Mouse (Mus musculus) liver, postnatal 0 days (tissue): ENCODE measurements around the gene Rex1bd. TPM values are rescaled to one million over a fixed set of nuclear protein-coding genes. Genes with fewer than 3 reads are reported as not detected.
A peak's percentile ranks its signal among the peaks of the same experiment; 100 is the strongest.

ENCODE experiments used
- ATAC-seq: fragments of 200-750 bp; cut with Nextera tagmentation; 2 replicates; pipeline ENCODE4 v1.8.0; 2017; ENCODE audit warnings: mild to moderate bottlenecking, moderate library complexity
- DNase-seq: peaks from one replicate; pipeline ENCODE4 v3.0.0-alpha.2; 2016
- H3K27ac ChIP-seq: fragments of 300-500 bp; sonication (generic); 2 replicates; pipeline ENCODE4 v1.5.1; 2014; ENCODE audit warnings: antibody characterized with exemption, moderate library complexity, mild to moderate bottlenecking, low read depth
- H3K27me3 ChIP-seq: fragments of 300-500 bp; sonication (generic); 2 replicates; pipeline ENCODE4 v1.6.1; 2014; ENCODE audit warnings: low read length, control low read depth, mixed read lengths; ENCODE audit not compliant: insufficient read depth
- H3K36me3 ChIP-seq: fragments of 300-500 bp; sonication (generic); replicated peaks from 2 replicates; pipeline ENCODE4 v1.6.1; 2014; ENCODE audit warnings: mild to moderate bottlenecking, control low read depth, low read length, moderate library complexity, mixed read lengths; ENCODE audit not compliant: insufficient read depth
- H3K4me1 ChIP-seq: fragments of 300-500 bp; sonication (generic); 2 replicates; pipeline ENCODE4 v1.6.1; 2014; ENCODE audit warnings: antibody characterized with exemption, mild to moderate bottlenecking, control low read depth; ENCODE audit not compliant: insufficient read depth
- H3K4me2 ChIP-seq: fragments of 300-500 bp; sonication (generic); 2 replicates; pipeline ENCODE4 v1.6.1; 2014; ENCODE audit warnings: low read depth, mild to moderate bottlenecking, low read length, moderate library complexity, mixed read lengths
- H3K4me3 ChIP-seq: fragments of 300-500 bp; sonication (generic); 2 replicates; pipeline ENCODE4 v1.5.1; 2014; ENCODE audit warnings: low read depth, low read length
- H3K9ac ChIP-seq: fragments of 300-500 bp; sonication (generic); replicated peaks from 2 replicates; pipeline ENCODE4 v1.6.1; 2014; ENCODE audit warnings: mild to moderate bottlenecking, moderate library complexity
- H3K9me3 ChIP-seq: fragments of 300-500 bp; sonication (generic); 2 replicates; pipeline ENCODE4 v1.6.1; 2016; ENCODE audit warnings: mild to moderate bottlenecking, control low read depth, low read length, mixed read lengths
- CTCF ChIP-seq: sonication (generic); IDR thresholded peaks from 2 replicates; pipeline ENCODE4 v1.5.1; 2016; ENCODE audit warnings: antibody characterized with exemption, low read depth
- EP300 ChIP-seq: IDR thresholded peaks from 2 replicates; pipeline ENCODE4 v1.6.1; 2016; ENCODE audit warnings: antibody characterized with exemption, low read depth, mild to moderate bottlenecking
- WGBS: fragments of 180-500 bp; shearing (Covaris S2); extraction: QIAGEN DNeasy Blood & Tissue Kit; methylation state at CpG from one replicate; pipeline ENCODE4 v1.1.7; 2014; ENCODE audit not compliant: insufficient replicate concordance; 5-methylcytosine and 5-hydroxymethylcytosine counted together
- polyA plus RNA-seq: library from polyadenylated mRNA; unstranded; fragments of >200 nt; fragmentation: Nextera tagmentation; extraction: Ambion mirVana; gene quantifications from 2 replicates; pipeline ENCODE4 v1.2.1, GENCODE M21; 2015

The Rex1bd gene
- polyA plus RNA-seq, 1 experiment from 2014 or later, result 52.3 TPM

DNA sequence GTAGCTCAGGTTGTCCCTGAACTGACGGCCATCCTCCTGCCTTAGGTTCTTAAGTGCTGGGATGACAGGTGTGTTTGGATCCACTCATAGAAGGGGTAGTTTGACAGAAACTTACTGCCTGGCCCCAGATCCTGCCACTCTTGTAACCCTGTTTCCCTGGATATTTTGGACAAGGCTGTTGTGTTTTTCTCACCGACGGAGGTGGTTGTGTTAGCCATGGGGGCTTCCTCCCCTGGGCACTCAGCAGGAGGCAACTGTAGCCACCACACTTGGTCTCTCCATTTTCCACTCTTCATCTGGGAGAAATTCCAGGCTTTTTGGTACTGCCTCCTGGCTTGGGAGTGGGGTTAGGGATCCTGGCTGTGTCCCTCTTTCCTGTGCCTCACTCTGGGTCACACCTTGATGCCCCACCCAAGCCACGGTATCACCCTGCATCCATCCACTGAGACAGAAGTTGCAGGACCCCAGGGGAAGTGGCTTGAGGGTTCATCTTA is 33.5 kb upstream of the Rex1bd start:
- DNase-seq (no peak), ATAC-seq (no peak)
- Histone ChIP-seq H3K4me2 (peak overlapping the region; percentile 96), H3K36me3 (peaks cover 20% of the 10 kb centered on the region), H3K9ac (peak overlapping the region; percentile 94), H3K27me3 (no peaks in the 10 kb centered on the region), H3K27ac (peak overlapping the region; percentile 99), H3K4me1 (peaks cover 40% of the 10 kb centered on the region), H3K9me3 (no peaks in the 10 kb centered on the region), H3K4me3 (peak overlapping the region; percentile 87)
- TF ChIP-seq CTCF, result no peak
- TF ChIP-seq EP300, result no peak
- WGBS, result under 1% methylated on average over 4 of the region's 4 CpGs

DNA sequence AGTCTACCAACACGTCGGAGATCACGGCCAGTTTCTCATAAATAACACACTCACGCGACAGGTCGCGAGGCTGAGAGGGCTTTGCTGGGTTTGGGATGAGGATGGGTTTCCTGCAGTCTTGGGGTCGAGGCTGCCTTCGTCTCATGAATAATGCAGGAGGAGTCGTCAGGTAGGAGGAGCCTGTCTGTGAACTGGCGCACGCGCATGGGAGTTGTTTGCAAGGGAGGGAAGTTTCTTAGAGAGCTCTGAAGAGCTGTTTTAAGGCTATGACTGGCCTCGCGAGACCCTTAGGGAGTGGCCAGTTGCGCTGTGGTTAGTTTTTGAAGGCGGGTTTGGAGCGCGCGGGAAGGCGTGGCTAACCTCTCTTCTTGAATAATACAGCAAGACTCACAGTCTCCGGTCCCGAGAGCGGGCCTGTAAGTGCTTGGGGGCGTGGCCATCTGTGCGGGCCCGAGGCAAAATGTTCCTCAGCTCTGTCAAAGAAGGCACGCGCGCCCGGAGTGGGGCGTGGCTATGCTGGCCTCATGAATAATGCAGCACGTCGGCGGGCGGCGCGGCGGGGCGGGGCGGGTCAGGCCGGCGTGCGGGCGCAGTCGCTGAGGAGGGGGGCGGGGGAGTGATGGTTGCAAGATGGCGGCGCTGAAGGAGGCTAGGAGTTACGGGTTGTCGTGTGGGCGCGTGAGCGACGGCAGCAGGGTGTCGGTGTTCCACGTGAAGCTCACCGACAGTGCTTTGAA is 32.7 kb upstream of the Rex1bd start, which contains the start of gene Ell:
Gene Ell, plus strand, starts transcription at position 381 of the 737 bp plus-strand sequence.
- Histone ChIP-seq H3K4me2 (peak within 1 kb of the TSS; percentile 96), H3K27ac (peak within 1 kb of the TSS; percentile 99), H3K27me3 (no peaks in the 10 kb centered on the region), H3K36me3 (peaks cover 26% of the 10 kb centered on the region), H3K9me3 (no peaks in the 10 kb centered on the region), H3K9ac (peak within 1 kb of the TSS; percentile 94), H3K4me3 (peak within 1 kb of the TSS; percentile 87), H3K4me1 (peaks cover 32% of the 10 kb centered on the region)
- WGBS, result under 1% methylated on average over 58 of the region's 58 CpGs
- DNase-seq (peak; percentile 100), ATAC-seq (peak; percentile 83)
- 0 out of 2 replicates have a peak, but pooled peaks have one; percentile 8 for TF ChIP-seq EP300
- TF ChIP-seq CTCF, result no peak

DNA sequence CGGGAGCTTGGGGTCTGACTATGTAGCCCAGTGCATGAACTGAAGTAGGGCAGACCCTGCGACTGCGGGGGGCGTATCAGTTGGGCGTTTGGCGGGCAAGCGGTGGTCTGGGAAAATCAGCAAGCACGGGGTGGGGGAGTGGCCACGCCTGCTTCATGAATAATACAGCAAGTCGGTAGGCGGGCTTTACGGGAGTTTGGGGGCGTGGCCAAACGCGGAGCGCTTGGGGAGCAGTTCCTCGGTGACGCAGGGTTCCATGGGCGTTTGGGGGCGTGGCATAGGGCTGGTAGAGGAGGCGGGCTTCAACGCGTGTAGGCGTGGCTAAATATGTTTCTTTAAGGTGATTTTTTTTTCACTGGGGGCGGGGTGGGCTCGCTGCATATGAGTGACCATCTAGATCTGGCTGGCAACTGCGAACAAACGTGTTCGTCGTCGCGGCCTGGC is 32.1 kb upstream of the Rex1bd start:
- Histone ChIP-seq H3K27ac (peak overlapping the region; percentile 99), H3K4me3 (peak overlapping the region; percentile 87), H3K4me1 (peaks cover 28% of the 10 kb centered on the region), H3K9ac (peak overlapping the region; percentile 65), H3K27me3 (no peaks in the 10 kb centered on the region), H3K9me3 (no peaks in the 10 kb centered on the region), H3K4me2 (peak overlapping the region; percentile 96), H3K36me3 (peaks cover 32% of the 10 kb centered on the region)
- under 1% methylated on average over 32 of the region's 32 CpGs for WGBS
- peak; percentile 100 for DNase-seq
- ATAC-seq, result peak; percentile 64
- TF ChIP-seq CTCF (peak; percentile 6; the same call in 1 of the 2 replicates), EP300 (0 out of 2 replicates have a peak, but pooled peaks have one; percentile 18)

DNA sequence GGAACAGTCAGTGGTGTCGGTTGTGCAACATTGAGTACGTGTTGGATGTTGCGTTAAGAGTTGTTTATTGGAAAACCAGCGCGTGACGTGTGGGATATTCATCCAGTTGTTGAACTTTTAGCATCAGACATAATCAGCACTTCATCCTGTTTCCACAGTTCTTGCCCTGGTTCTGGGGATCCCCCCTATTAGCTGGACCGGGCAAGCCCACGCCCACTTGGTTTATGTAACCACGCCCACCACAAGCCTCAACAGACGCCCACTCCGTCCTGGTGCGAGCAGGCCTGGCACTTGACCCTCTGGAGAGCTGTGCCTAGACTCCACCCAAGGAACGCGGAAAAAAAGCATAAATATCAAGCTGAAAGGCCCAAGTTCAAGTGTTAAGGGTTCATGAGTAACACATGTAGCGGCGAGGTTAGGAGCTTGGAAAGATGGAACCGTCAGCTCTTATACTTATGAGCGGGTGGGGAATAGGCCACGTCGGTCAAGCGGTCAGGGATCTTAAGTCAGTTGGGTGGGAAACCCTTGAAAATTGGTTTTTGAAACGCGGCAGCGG is 31.6 kb upstream of the Rex1bd start:
- peak overlapping the region; percentile 96 for H3K4me2 ChIP-seq
- no peak for TF ChIP-seq CTCF
- peak; percentile 76 for TF ChIP-seq EP300
- H3K27me3 ChIP-seq, result no peaks in the 10 kb centered on the region
- H3K9me3 ChIP-seq, result no peaks in the 10 kb centered on the region
- DNase-seq, result peak; percentile 76
- 12% methylated on average over 24 of the region's 24 CpGs for WGBS
- ATAC-seq, result peak; percentile 32
- peak overlapping the region; percentile 87 for H3K4me3 ChIP-seq
- H3K9ac ChIP-seq, result peak overlapping the region; percentile 65
- H3K4me1 ChIP-seq, result peaks cover 23% of the 10 kb centered on the region
- peak overlapping the region; percentile 99 for H3K27ac ChIP-seq
- H3K36me3 ChIP-seq, result peaks cover 34% of the 10 kb centered on the region

DNA sequence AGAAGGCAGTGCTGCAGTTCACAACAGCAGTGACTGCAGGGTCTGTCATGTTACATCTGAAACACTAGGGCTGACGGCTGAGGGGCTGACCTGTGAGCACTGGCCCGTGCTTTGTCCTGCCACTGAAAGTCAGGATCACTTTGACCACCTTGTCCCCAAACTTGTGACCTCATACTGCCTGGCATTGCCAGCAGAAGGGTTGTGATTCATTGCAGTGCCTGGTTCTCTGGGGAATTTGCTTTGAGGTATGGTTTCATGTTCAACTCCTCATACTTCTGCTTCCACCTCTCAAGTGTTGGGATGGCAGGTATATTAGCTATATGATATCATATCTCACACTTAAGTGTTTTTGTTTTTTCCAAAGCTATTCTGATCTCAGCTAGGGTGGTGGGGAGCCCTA is 29.1 kb upstream of the Rex1bd start:
- Histone ChIP-seq H3K27ac (no peak overlapping the region), H3K4me3 (no peak overlapping the region), H3K9me3 (no peaks in the 10 kb centered on the region), H3K4me1 (peaks cover 11% of the 10 kb centered on the region), H3K27me3 (no peaks in the 10 kb centered on the region), H3K9ac (no peak overlapping the region), H3K36me3 (peaks cover 56% of the 10 kb centered on the region), H3K4me2 (no peak overlapping the region)
- DNase-seq (no peak), ATAC-seq (no peak)
- no peak for TF ChIP-seq CTCF
- no peak for TF ChIP-seq EP300
- 82% methylated on average over 2 of the region's 2 CpGs for WGBS

DNA sequence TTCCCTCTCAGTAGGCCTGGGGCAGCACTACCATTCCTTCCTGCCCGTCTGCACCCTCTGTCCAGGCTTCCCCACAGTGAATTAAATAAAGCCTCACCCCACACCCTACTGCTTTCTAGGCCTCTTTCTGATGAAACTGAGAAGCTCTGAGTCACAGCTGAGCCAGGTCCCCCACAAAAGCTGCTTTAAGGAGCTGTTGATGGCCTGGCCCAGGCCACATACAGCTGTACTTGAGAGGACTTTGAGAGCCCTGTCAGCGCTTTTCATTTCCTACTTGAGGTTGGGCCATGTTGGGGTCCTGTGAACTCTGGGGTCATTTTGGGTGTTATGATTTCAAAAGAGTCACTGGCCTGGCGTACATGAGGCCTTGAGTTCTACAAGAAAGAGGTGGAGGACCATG is 28.7 kb upstream of the Rex1bd start:
- H3K27ac ChIP-seq, result no peak overlapping the region
- H3K36me3 ChIP-seq, result peaks cover 59% of the 10 kb centered on the region
- H3K4me1 ChIP-seq, result peaks cover 8% of the 10 kb centered on the region
- no peak for ATAC-seq
- no peaks in the 10 kb centered on the region for H3K9me3 ChIP-seq
- no peak for TF ChIP-seq EP300
- TF ChIP-seq CTCF, result no peak
- DNase-seq, result no peak
- H3K4me3 ChIP-seq, result no peak overlapping the region
- no peak overlapping the region for H3K4me2 ChIP-seq
- H3K27me3 ChIP-seq, result no peaks in the 10 kb centered on the region
- 93% methylated on average over 3 of the region's 3 CpGs for WGBS
- no peak overlapping the region for H3K9ac ChIP-seq
